Mouse (Mus musculus): ENCODE measurements around the gene Trim9. TPM values are rescaled to one million over a fixed set of nuclear protein-coding genes. Genes with fewer than 3 reads are reported as not detected.

Gene Trim9
- total RNA-seq, 2 experiments from 2014 or later = 316 to 344 TPM

GRCm38 (mm10) chr12:70325826-70326225, 21.6 kb downstream of the Trim9 start:
- DNase-seq = no peak

- no peak for DNase-seq
Measured at GRCm38 (mm10) chr12:70322790-70323189, 24.6 kb downstream of the Trim9 start.

- DNase-seq = no peak
Measured at GRCm38 (mm10) chr12:70316147-70316546, 31.3 kb downstream of the Trim9 start.

DNA sequence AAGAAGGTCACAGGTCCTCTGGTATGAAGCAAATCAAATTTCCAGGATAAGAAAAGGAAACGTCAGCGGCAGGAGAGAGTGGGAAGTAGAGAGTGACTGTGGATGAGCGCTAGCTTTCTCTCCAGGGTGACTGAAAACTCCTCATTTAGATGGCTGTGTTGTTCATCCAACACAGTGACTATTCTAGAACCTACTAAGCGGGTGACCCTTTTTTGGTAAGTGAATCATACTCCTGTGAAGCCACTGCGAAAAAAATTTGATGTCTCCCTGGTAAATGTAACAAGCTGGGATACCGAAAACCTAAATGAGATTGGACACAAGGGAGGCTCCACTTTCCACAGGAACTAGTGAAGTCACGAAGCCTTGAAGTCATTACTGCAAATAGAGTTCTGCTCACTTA, 39.5 kb downstream of the Trim9 start:
- DNase-seq = no peak

GRCm38 (mm10) chr12:70307062-70307461, 40.4 kb downstream of the Trim9 start:
- no peak for DNase-seq

DNA sequence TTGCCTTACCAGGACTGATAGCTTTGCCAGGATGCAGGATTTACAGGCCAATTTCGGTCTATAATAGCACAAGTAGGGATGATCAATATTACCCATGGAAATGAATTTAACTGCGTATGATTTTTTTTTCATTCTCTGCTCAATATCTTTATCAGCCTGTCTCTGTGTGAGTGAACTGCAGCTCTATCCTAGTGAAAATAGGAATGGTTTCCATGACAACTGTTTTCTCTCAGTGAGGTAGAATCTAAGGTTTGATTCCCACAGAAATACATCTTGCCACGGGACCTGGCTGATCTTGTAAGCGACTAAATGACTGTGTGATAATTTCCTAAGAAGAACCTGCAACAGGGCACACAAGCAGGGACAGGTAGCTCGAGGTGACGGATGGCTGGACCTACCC, 43.4 kb downstream of the Trim9 start:
- no peak for DNase-seq

- DNase-seq = no peak
Measured at GRCm38 (mm10) chr12:70303525-70303924, 43.9 kb downstream of the Trim9 start.

- DNase-seq = no peak
Measured at GRCm38 (mm10) chr12:70302022-70302720, 45.2 kb downstream of the Trim9 start.

- no peak for DNase-seq
Measured at GRCm38 (mm10) chr12:70293927-70294684, 53.3 kb downstream of the Trim9 start.

DNA sequence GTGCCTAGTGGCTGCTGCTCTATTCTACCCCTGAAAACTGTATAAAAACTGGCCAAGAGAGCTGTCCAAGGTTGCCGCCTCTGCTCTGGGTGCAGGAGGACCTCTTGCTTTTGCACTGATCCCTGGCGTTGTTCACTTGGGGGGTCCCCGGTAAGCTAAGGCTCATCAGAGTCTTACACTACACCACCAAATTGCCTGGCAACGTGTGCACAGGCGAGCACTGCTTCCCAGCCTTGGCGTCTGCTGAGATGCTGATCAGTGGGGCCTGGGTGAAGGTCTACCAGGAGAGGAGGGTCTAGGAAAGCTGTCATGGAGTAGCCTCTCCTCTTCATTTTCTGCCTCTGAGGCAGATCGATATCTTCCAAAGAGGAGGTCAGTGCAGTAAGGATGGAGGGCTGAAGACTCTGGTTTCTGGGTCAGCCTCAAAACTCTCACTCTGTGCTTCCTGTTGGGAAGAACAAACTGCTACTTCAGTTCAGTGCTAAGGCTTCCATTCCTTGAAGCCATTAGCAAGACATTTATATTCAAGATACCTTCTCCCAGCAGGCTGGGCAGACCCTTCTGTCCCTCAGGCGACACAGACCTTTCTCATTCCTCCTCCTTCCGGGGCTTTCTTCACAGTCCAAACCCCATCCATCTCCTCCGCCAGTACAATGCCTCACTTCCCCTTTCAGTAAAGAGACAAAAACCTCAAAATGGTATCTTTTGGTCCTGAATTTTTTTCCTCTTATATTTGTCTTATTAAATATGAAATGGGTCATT, 54.1 kb downstream of the Trim9 start:
- DNase-seq = no peak

DNA sequence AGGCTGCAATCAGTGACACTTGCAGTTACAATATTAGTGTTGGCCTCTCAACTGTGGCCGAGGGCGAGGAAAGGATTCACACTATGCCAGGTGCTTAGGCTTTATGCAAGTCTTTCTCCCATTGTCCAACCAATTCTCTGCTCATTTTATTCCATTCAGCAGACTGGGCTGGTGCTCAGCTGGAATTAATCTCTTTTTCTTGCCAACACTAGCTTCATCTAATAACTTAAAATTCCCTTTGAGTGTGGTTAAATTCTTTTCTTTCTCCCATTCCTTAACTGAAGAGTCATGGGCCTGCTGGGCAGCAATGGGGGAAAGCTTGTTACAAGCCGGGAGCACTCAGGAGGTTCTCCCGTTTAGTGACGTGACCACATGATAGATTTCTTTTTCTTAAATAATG, 61.9 kb downstream of the Trim9 start:
- no peak for DNase-seq

- DNase-seq = no peak
Measured at GRCm38 (mm10) chr12:70284979-70285378, 62.4 kb downstream of the Trim9 start.

DNA sequence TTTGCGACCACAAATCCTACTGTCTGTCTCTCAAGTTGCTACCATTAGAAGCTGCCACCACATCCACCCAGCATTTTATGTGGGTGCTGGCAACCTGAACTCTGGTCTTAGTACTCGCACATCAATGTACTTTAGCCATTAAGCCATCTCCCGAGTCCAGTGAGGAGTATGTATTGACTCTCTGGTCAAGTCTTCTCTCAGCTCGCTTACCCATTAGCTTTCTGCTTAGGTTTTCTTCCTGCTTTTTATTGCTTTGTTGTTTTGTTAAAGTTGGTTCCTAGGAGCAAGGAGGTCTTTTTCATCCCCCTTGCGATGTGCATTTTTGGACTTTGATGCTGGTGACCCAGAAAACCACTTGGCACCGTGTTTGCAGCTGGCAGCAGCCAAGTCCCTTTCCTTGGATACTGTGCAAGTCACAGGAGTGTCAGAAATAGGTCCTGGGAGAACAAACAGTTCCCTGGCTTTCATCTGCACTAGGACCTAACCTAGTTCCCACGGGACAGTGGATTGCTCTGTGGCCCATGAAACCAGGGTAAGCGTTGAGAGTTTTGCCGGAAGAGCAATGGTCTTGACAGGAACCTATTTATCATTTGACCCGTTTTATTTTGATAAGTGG, 64.2 kb downstream of the Trim9 start:
- DNase-seq = peak; percentile 49 to 65

DNA sequence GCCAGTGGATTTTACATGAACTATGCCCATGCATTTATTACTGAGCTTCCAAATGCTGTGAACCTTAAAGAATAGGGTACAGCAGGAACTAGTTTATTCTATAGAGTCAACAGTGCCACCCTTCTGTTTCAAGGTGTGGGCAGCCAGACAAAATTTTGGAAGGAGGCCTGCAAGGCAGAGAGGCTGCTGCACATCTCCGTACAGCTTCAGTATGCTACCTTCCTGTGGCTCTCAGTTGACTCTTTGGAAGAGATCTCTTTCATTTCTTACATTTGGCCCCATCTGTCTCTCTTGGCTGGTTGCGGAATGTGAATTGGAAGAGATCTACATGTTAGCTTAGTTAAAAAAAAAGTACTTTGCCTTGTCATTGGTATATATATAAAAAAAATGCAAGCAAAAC, 66.5 kb downstream of the Trim9 start:
- no peak for DNase-seq

DNA sequence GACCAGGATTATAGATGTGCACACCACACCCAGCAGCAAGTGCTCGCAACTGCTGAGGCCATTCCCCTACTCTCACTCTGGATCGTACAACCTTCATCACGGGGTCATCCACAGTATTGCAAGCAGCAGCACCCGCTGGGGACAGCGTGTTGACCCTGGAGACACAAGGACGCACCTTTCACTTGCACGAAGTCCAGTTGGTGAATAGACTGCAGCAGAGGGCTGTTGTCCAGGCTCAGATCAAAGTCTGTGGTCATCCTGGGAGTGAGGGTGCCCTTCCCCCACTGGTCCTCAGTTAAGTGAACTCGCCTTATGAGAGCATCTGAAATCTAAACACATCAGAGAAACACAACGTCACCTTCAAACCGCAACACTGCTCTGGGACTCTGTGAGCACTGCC, 67.0 kb downstream of the Trim9 start:
- DNase-seq = no peak

- DNase-seq = no peak
Measured at GRCm38 (mm10) chr12:70277071-70277939, 70.1 kb downstream of the Trim9 start.

GRCm38 (mm10) chr12:70269724-70270123, 77.7 kb downstream of the Trim9 start:
- DNase-seq = no peak

DNA sequence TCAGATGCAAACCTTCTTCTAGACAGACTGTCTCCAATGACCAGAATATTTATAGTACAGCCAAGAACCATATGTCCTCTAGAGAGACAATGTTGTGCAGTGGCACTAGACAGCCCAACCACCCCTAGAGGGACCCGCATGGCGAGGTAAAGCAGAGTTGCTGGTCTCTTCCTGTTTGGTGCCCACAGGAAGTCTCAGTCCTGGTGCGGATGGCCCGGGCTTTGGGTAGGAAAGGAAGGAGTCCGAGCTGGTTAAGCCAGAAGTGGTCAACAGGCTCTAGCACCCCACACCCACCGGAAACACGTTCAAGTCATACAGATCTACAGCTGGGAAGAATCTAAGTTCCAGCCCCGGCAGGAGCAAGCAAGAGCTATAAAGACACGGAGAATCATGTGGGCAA, 80.1 kb downstream of the Trim9 start:
- DNase-seq = no peak

GRCm38 (mm10) chr12:70266494-70266931, 80.9 kb downstream of the Trim9 start:
- no peak for DNase-seq

GRCm38 (mm10) chr12:70263721-70264120, 83.7 kb downstream of the Trim9 start:
- no peak for DNase-seq

GRCm38 (mm10) chr12:70262271-70262953, 85.0 kb downstream of the Trim9 start:
- no peak for DNase-seq

Data from layer of hippocampus, postnatal 36 days (tissue).